Mouse (Mus musculus): ENCODE measurements around the gene Klk15.
"Not testable (repeated sequence)": the region's sequence is repeated elsewhere in the genome, so short reads cannot be mapped to it uniquely, and the experiment has no call there.

Gene Klk15

GRCm38 (mm10) chr7:43933440-43933839, at the start of gene Klk15:
Gene Klk15 (plus strand): TSS chr7:43933740.
- DNase-seq, result no peak

- no peak for DNase-seq
Measured at GRCm38 (mm10) chr7:43891365-43891764, 42.2 kb upstream of the Klk15 start.

- DNase-seq, result no peak
Measured at GRCm38 (mm10) chr7:43891788-43892187, 41.8 kb upstream of the Klk15 start.

- peak; percentile 75 for DNase-seq
Measured at GRCm38 (mm10) chr7:43894836-43895235, 38.7 kb upstream of the Klk15 start.

- no peak for DNase-seq
Measured at GRCm38 (mm10) chr7:43914821-43915220, 18.7 kb upstream of the Klk15 start.

- DNase-seq, result no peak
Measured at GRCm38 (mm10) chr7:43918426-43918825, 15.1 kb upstream of the Klk15 start.

GRCm38 (mm10) chr7:43918871-43919270, 14.7 kb upstream of the Klk15 start:
- DNase-seq, result no peak

- peak; percentile 75 for DNase-seq
Measured at GRCm38 (mm10) chr7:43919559-43920451, 13.7 kb upstream of the Klk15 start.

- DNase-seq, result no peak
Measured at GRCm38 (mm10) chr7:43920582-43920981, 13.0 kb upstream of the Klk15 start.

- no peak for DNase-seq
Measured at GRCm38 (mm10) chr7:43921087-43921486, 12.5 kb upstream of the Klk15 start.

GRCm38 (mm10) chr7:43921941-43922340, 11.6 kb upstream of the Klk15 start:
- DNase-seq, result no peak

- DNase-seq, result peak; percentile 43
Measured at GRCm38 (mm10) chr7:43925985-43926384, 7.6 kb upstream of the Klk15 start.

- DNase-seq, result peak; percentile 57
Measured at GRCm38 (mm10) chr7:43928521-43928920, 5.0 kb upstream of the Klk15 start.

- DNase-seq, result no peak
Measured at GRCm38 (mm10) chr7:43932337-43932736, 1.2 kb upstream of the Klk15 start.

- DNase-seq, result no peak
Measured at GRCm38 (mm10) chr7:43934747-43935146, 1.2 kb downstream of the Klk15 start.

GRCm38 (mm10) chr7:43936551-43936950, 3.0 kb downstream of the Klk15 start:
- no peak for DNase-seq

- DNase-seq, result not testable (repeated sequence)
Measured at GRCm38 (mm10) chr7:43942293-43942692, 8.8 kb downstream of the Klk15 start.

- no peak for DNase-seq
Measured at GRCm38 (mm10) chr7:43944727-43945264, 11.3 kb downstream of the Klk15 start.

GRCm38 (mm10) chr7:43950364-43950763, 16.8 kb downstream of the Klk15 start, which contains the start of gene Klk1b8:
Gene Klk1b8 (plus strand): TSS chr7:43950664.
- no peak for DNase-seq

- no peak for DNase-seq
Measured at GRCm38 (mm10) chr7:43952703-43953102, 19.2 kb downstream of the Klk15 start.

GRCm38 (mm10) chr7:43966451-43966850, 32.9 kb downstream of the Klk15 start, which contains the start of gene Klk1b1:
Gene Klk1b1 (plus strand): TSS chr7:43966751.
- no peak for DNase-seq

- DNase-seq, result no peak
Measured at GRCm38 (mm10) chr7:43967058-43967457, 33.5 kb downstream of the Klk15 start.

GRCm38 (mm10) chr7:43967612-43968011, 34.1 kb downstream of the Klk15 start:
- DNase-seq, result no peak

- not testable (repeated sequence) for DNase-seq
Measured at GRCm38 (mm10) chr7:43975761-43976160, 42.2 kb downstream of the Klk15 start, which contains the start of gene Klk1b9. Gene Klk1b9 (plus strand): TSS chr7:43976061.

Data from thymus, postnatal 4 days (tissue).